Mouse (Mus musculus) limb, embryonic 11.5 days (tissue): Measurements from ENCODE around the gene Hsd17b6. TPM values are rescaled to one million over a fixed set of nuclear protein-coding genes. Genes with fewer than 3 reads are reported as not detected.

ENCODE experiments used
- ATAC-seq: fragments of 200-750 bp; cut with Nextera tagmentation; 2 replicates; pipeline ENCODE4 v1.8.0; 2017; ENCODE audit warnings: low read depth; ENCODE audit not compliant: insufficient number of reproducible peaks, low FRiP score, low TSS enrichment
- DNase-seq: peaks from one replicate; pipeline ENCODE4 v3.0.0-alpha.2; 2015; ENCODE audit warnings: low spot score
- H3K27ac ChIP-seq: fragments of 300-500 bp; sonication (generic); replicated peaks from 2 replicates; pipeline ENCODE4 v1.5.1; 2014; ENCODE audit warnings: low read depth, mild to moderate bottlenecking, low read length
- H3K27me3 ChIP-seq: fragments of 300-500 bp; sonication (generic); 2 replicates; pipeline ENCODE4 v1.6.1; 2014; ENCODE audit warnings: mild to moderate bottlenecking, low read length, mixed read lengths; ENCODE audit not compliant: control insufficient read depth, insufficient read depth
- H3K36me3 ChIP-seq: fragments of 300-500 bp; sonication (generic); 2 replicates; pipeline ENCODE4 v1.6.1; 2014; ENCODE audit warnings: mild to moderate bottlenecking, low read length, moderate library complexity, mixed read lengths; ENCODE audit not compliant: control insufficient read depth, insufficient read depth
- H3K4me1 ChIP-seq: fragments of 300-500 bp; sonication (generic); 2 replicates; pipeline ENCODE4 v1.6.1; 2014; ENCODE audit warnings: low read length, mixed read lengths; ENCODE audit not compliant: control insufficient read depth, insufficient read depth
- H3K4me2 ChIP-seq: fragments of 300-500 bp; sonication (generic); 2 replicates; pipeline ENCODE4 v1.6.1; 2014; ENCODE audit warnings: low read depth, mild to moderate bottlenecking, moderate library complexity; ENCODE audit not compliant: severe bottlenecking
- H3K4me3 ChIP-seq: fragments of 300-500 bp; sonication (generic); 2 replicates; pipeline ENCODE4 v1.5.1; 2014; ENCODE audit warnings: low read depth, low read length
- H3K9ac ChIP-seq: fragments of 300-500 bp; sonication (generic); 2 replicates; pipeline ENCODE4 v1.6.1; 2014; ENCODE audit warnings: mild to moderate bottlenecking, low read length
- H3K9me3 ChIP-seq: fragments of 300-500 bp; sonication (generic); 2 replicates; pipeline ENCODE4 v1.6.1; 2016; ENCODE audit warnings: low read length; ENCODE audit not compliant: control insufficient read depth
- WGBS: fragments of 180-500 bp; shearing (Covaris S2); extraction: QIAGEN DNeasy Blood & Tissue Kit; methylation state at CpG from one replicate; pipeline ENCODE4 v1.1.7; 2014; 5-methylcytosine and 5-hydroxymethylcytosine counted together
- polyA plus RNA-seq: library from polyadenylated mRNA; unstranded; fragments of >200 nt; fragmentation: Nextera tagmentation; extraction: Ambion mirVana; gene quantifications from 2 replicates; pipeline ENCODE4 v1.2.1, GENCODE M21; 2014

Hsd17b6 gene
- polyA plus RNA-seq, 1 experiment from 2014 or later: not detected

GRCm38 (mm10) chr10:128003281-128003801 lies 4.1 kb downstream of the Hsd17b6 start:
- Histone ChIP-seq H3K27me3 (no peaks in the 10 kb centered on the region), H3K4me2 (no peak overlapping the region), H3K36me3 (no peaks in the 10 kb centered on the region), H3K27ac (no peak overlapping the region), H3K9ac (no peak overlapping the region), H3K4me1 (no peaks in the 10 kb centered on the region), H3K9me3 (no peaks in the 10 kb centered on the region), H3K4me3 (no peak overlapping the region)
- 75% methylated on average over 3 of the region's 3 CpGs for WGBS
- no peak for ATAC-seq
- no peak for DNase-seq

- no peaks in the 10 kb centered on the region for H3K9me3 ChIP-seq
- H3K9ac ChIP-seq: no peak overlapping the region
- no peaks in the 10 kb centered on the region for H3K36me3 ChIP-seq
- H3K27me3 ChIP-seq: no peaks in the 10 kb centered on the region
- DNase-seq: no peak
- ATAC-seq: no peak
- H3K4me1 ChIP-seq: no peaks in the 10 kb centered on the region
- no peak overlapping the region for H3K27ac ChIP-seq
- WGBS: 100% methylated on average over 1 of the region's 1 CpGs
- no peak overlapping the region for H3K4me2 ChIP-seq
- H3K4me3 ChIP-seq: no peak overlapping the region
These were observed 9.2 kb downstream of the Hsd17b6 start for GRCm38 (mm10) chr10:127998260-127998659.

DNA sequence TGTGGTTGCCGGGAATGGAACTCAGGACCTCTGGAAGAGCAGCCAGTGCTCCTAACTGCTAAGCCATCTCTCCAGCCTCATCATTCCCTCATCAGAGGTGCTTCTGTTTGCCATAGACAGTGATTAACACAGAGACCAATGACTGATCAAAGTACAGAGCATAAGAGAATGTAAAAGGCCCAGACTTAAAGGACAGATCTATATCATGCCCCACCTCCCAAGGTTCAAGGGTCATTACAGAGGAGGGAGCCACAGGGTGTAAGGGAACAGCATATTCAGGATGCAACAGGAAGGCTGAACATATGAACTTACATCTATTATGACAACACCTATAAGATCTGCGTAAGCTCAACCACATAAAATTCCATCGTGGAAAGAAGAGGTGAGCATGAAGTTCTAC lies 10.7 kb downstream of the Hsd17b6 start:
- Histone ChIP-seq H3K27ac (no peak overlapping the region), H3K4me2 (no peak overlapping the region), H3K36me3 (no peaks in the 10 kb centered on the region), H3K9ac (no peak overlapping the region), H3K27me3 (no peaks in the 10 kb centered on the region), H3K4me1 (no peaks in the 10 kb centered on the region), H3K4me3 (no peak overlapping the region), H3K9me3 (no peaks in the 10 kb centered on the region)
- 85% methylated on average over 3 of the region's 3 CpGs for WGBS
- DNase-seq: no peak
- no peak for ATAC-seq

DNA sequence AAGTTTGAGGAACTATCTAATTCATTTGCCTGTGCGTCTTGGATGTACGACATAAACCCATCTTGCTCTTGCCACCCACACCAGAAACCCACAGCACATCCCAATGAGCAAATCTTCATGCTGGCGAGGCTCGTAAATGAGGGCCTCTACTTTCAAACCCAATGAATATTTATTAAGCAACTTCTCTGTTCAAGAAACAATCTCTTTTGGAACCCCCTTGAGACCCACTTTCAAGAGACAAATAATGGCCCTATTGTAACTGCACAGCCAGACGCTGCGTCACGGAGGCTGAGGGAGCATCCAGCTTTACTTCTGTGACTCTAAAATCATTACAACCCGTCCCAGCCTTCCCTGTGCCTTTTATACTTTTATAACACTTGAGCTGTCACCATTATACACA lies 21.8 kb downstream of the Hsd17b6 start:
- Histone ChIP-seq H3K4me3 (no peak overlapping the region), H3K9ac (no peak overlapping the region), H3K36me3 (no peaks in the 10 kb centered on the region), H3K4me2 (no peak overlapping the region), H3K4me1 (no peaks in the 10 kb centered on the region), H3K27me3 (no peaks in the 10 kb centered on the region), H3K9me3 (no peaks in the 10 kb centered on the region), H3K27ac (no peak overlapping the region)
- ATAC-seq (no peak), DNase-seq (no peak)
- 75% methylated on average over 8 of the region's 8 CpGs for WGBS

DNA sequence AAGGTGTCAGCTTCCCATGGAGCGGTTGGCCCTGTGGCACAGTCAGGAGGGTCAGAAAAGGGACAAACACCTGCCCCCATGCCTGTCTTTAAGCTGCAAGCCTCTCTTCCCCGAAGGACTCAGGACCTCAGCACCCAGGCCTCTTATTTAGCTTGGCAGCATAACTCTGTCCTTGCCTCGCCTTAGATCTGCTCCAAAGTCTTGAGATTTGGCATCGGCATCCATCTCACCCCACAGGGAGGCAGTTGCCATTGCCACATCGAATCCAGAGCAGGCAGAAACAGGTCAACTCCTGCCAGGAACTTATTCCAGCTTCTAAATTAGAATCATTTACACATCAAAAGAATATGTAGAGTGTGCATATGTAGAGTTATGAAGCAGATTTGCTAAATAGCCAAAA lies 22.8 kb downstream of the Hsd17b6 start:
- H3K4me3 ChIP-seq: no peak overlapping the region
- no peaks in the 10 kb centered on the region for H3K9me3 ChIP-seq
- no peaks in the 10 kb centered on the region for H3K27me3 ChIP-seq
- 82% methylated on average over 5 of the region's 5 CpGs for WGBS
- H3K27ac ChIP-seq: no peak overlapping the region
- no peaks in the 10 kb centered on the region for H3K36me3 ChIP-seq
- no peak overlapping the region for H3K4me2 ChIP-seq
- H3K4me1 ChIP-seq: no peaks in the 10 kb centered on the region
- ATAC-seq (no peak), DNase-seq (no peak)
- no peak overlapping the region for H3K9ac ChIP-seq

GRCm38 (mm10) chr10:127975503-127975902 lies 31.9 kb downstream of the Hsd17b6 start:
- DNase-seq: no peak
- no peak overlapping the region for H3K4me2 ChIP-seq
- no peak overlapping the region for H3K27ac ChIP-seq
- 46% methylated on average over 1 of the region's 1 CpGs for WGBS
- H3K4me1 ChIP-seq: no peaks in the 10 kb centered on the region
- H3K9ac ChIP-seq: no peak overlapping the region
- no peak for ATAC-seq
- no peaks in the 10 kb centered on the region for H3K27me3 ChIP-seq
- no peaks in the 10 kb centered on the region for H3K9me3 ChIP-seq
- no peaks in the 10 kb centered on the region for H3K36me3 ChIP-seq
- no peak overlapping the region for H3K4me3 ChIP-seq

DNA sequence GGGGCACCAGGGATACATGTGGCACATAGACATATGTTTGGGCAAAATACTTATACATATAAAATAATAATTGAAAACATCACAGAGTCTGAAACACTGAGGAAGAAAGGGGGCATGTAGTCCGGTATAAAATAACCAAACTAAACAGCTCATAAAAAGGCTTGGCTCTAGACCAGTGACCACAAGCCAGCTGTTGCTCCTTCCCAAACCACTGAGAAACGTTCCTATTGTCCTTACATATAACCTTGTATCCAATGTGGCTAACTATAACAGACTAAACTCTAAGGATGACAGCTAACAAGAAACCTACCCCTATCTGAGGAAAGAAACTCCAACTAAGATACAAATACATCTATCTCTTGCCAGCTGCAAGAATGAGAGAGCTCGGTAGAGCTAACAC lies 33.3 kb downstream of the Hsd17b6 start:
- Histone ChIP-seq H3K27me3 (no peaks in the 10 kb centered on the region), H3K4me1 (no peaks in the 10 kb centered on the region), H3K4me2 (no peak overlapping the region), H3K36me3 (no peaks in the 10 kb centered on the region), H3K27ac (no peak overlapping the region), H3K9me3 (no peaks in the 10 kb centered on the region), H3K9ac (no peak overlapping the region), H3K4me3 (no peak overlapping the region)
- no peak for DNase-seq
- ATAC-seq: no peak
- 79% methylated on average over 3 of the region's 3 CpGs for WGBS

GRCm38 (mm10) chr10:127971135-127971534 lies 36.3 kb downstream of the Hsd17b6 start:
- DNase-seq (no peak), ATAC-seq (no peak)
- Histone ChIP-seq H3K27ac (no peak overlapping the region), H3K27me3 (no peaks in the 10 kb centered on the region), H3K4me2 (no peak overlapping the region), H3K4me1 (no peaks in the 10 kb centered on the region), H3K9ac (no peak overlapping the region), H3K4me3 (no peak overlapping the region), H3K36me3 (no peaks in the 10 kb centered on the region), H3K9me3 (no peaks in the 10 kb centered on the region)
- 72% methylated on average over 3 of the region's 3 CpGs for WGBS

GRCm38 (mm10) chr10:127970359-127970831 lies 37.0 kb downstream of the Hsd17b6 start:
- H3K9ac ChIP-seq: no peak overlapping the region
- H3K27me3 ChIP-seq: no peaks in the 10 kb centered on the region
- no peak overlapping the region for H3K4me3 ChIP-seq
- DNase-seq (no peak), ATAC-seq (no peak)
- no peak overlapping the region for H3K27ac ChIP-seq
- H3K4me1 ChIP-seq: no peaks in the 10 kb centered on the region
- H3K36me3 ChIP-seq: no peaks in the 10 kb centered on the region
- no peak overlapping the region for H3K4me2 ChIP-seq
- no peaks in the 10 kb centered on the region for H3K9me3 ChIP-seq
- WGBS: 65% methylated on average over 3 of the region's 3 CpGs
